Mouse (Mus musculus): ENCODE data around the gene Cpm.

DNA sequence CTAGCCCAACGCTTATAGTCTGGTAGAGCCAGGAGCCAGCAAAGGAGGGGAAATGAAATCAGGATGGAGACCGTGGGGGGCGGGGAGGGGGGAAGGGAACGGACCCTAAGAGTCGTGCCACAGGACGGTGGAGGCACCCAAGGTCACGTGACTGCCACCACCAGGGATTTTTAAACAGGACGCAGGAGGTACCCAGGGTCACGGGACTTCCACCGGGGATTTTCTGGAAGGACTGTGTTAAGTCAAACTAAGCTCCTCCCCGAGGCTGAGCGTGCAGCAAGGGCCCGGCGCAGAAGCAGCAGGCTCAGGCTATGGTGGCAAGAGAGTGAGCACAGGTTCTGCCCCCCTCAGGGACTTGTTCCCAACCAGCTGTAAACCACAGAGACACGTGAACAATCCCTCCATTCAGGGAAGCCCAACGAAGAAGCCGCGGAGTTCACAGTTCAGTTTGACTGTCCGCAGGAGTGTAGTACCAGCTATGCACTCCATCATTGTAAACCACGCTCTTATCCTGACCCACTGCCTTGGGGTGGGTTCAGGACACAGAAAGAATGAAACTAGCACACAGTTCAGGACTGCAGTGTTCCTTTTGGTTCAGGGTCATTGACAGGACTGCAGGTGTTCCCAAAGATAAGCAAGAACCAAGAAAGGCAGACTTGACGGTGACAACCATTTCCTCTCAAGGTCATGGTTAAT lies 10.7 kb downstream of the Cpm start:
- no peak for TF ChIP-seq CTCF (IDR thresholded peaks at IDR 0.05; ENCODE audit: borderline replicate concordance, insufficient read depth, low read depth, low read length)
- no peak for TF ChIP-seq POLR2A (IDR thresholded peaks at IDR 0.05; ENCODE audit: borderline replicate concordance, insufficient read depth, low read length)

All from cerebellum, adult 2 months (tissue).